Mouse (Mus musculus) gastrocnemius, postnatal 36 days (tissue): ENCODE measurements around the gene Ssh3. TPM values are rescaled to one million over a fixed set of nuclear protein-coding genes. Genes with fewer than 3 reads are reported as not detected.

Experiments used
- DNase-seq, 2 experiments: peaks; one replicate each; pipeline ENCODE4 v3.0.0; 2022
- intact Hi-C: fragments of 180-260 bp; cut with DNase I; formaldehyde crosslinking; loops from one replicate; pipeline ENCODE4 v1.15.1; 2025
- long read RNA-seq, 2 experiments: library from polyadenylated mRNA; stranded (forward); transcript quantifications; one replicate each; pipeline ENCODE4 v2.0.0; 2021
- total RNA-seq, 2 experiments: library from RNA; stranded (reverse); gene quantifications; 2 replicates each; pipeline ENCODE4 v1.2.3; 2021

Ssh3 gene
- total RNA-seq = 1 to 10 TPM; 2.4 to 3.0 TPM
- long read RNA-seq, experiment 1 = 0 reads
- long read RNA-seq, experiment 2, partial matches to known transcripts = 0 of 1 reads
- long read RNA-seq, experiment 2, other reads (novel, unspliced or antisense) = 1 of 1 reads

- peak; percentile 40 to 47 for DNase-seq
Observed at GRCm38 (mm10) chr19:4268566-4269361, at the start of gene Ssh3. Gene Ssh3, minus strand, starts transcription at chr19:4269180.

GRCm38 (mm10) chr19:4317181-4317580 lies 48.2 kb upstream of the Ssh3 start:
- intact Hi-C loops = no loop called here
- no peak for DNase-seq

More at GRCm38 (mm10) chr19:4268566-4269361, at the start of gene Ssh3:
- intact Hi-C loops = loop anchor here (10.0 kb wide), 1 partner anchor 146 kb away; no protein-coding TSS in a partner anchor

- intact Hi-C loops = no loop called here
- DNase-seq = no peak
Observed at GRCm38 (mm10) chr19:4315223-4315944, 46.4 kb upstream of the Ssh3 start.

- DNase-seq = peak in 1 of 2 experiments; percentile 32
- intact Hi-C loops = loop anchor here (5.0 kb wide), 1 partner anchor 102 kb away; no protein-coding TSS in a partner anchor
Observed at GRCm38 (mm10) chr19:4309776-4310185, 40.8 kb upstream of the Ssh3 start.

- no peak for DNase-seq
- intact Hi-C loops = loop anchor here (5.0 kb wide), 1 partner anchor 102 kb away; no protein-coding TSS in a partner anchor
Observed at GRCm38 (mm10) chr19:4309302-4309701, 40.3 kb upstream of the Ssh3 start.

GRCm38 (mm10) chr19:4306190-4306577 lies 37.2 kb upstream of the Ssh3 start, which contains the start of gene Grk2:
Gene Grk2, minus strand, starts transcription at chr19:4306222.
- intact Hi-C loops = loop anchor here (2.0 to 5.0 kb wide), 2 partner anchors 49 to 99 kb away; no protein-coding TSS in a partner anchor
- peak; percentile 73 to 77 for DNase-seq

GRCm38 (mm10) chr19:4305491-4306189 lies 36.7 kb upstream of the Ssh3 start:
- DNase-seq = peak in 1 of 2 experiments; percentile 50
- intact Hi-C loops = loop anchor here (2.0 to 5.0 kb wide), 2 partner anchors 49 to 98 kb away; no protein-coding TSS in a partner anchor

- no peak for DNase-seq
- intact Hi-C loops = loop anchor here (5.0 kb wide), 1 partner anchor 98 kb away; no protein-coding TSS in a partner anchor
Observed at GRCm38 (mm10) chr19:4304871-4305321, 35.9 kb upstream of the Ssh3 start.

- intact Hi-C loops = no loop called here
- DNase-seq = peak in 1 of 2 experiments; percentile 17
Observed at GRCm38 (mm10) chr19:4304251-4304821, 35.4 kb upstream of the Ssh3 start.

GRCm38 (mm10) chr19:4303640-4303995 lies 34.6 kb upstream of the Ssh3 start:
- no peak for DNase-seq
- intact Hi-C loops = loop anchor here (2.0 kb wide), 1 partner anchor 21 kb away; the partner anchor contains the start of gene Ankrd13d

GRCm38 (mm10) chr19:4302936-4303639 lies 34.1 kb upstream of the Ssh3 start:
- peak; percentile 45 to 64 for DNase-seq
- intact Hi-C loops = loop anchor here (2.0 kb wide), 1 partner anchor 20 kb away; the partner anchor contains the start of gene Ankrd13d

GRCm38 (mm10) chr19:4301735-4302651 lies 33.0 kb upstream of the Ssh3 start:
- intact Hi-C loops = loop anchor here (2.0 kb wide), 1 partner anchor 19 kb away; the partner anchor contains the start of gene Ankrd13d
- DNase-seq = peak in 1 of 2 experiments; percentile 17

- DNase-seq = no peak
- intact Hi-C loops = no loop called here
Observed at GRCm38 (mm10) chr19:4300852-4301734, 32.1 kb upstream of the Ssh3 start.

- intact Hi-C loops = no loop called here
- no peak for DNase-seq
Observed at GRCm38 (mm10) chr19:4300271-4300704, 31.3 kb upstream of the Ssh3 start.

- intact Hi-C loops = no loop called here
- no peak for DNase-seq
Observed at GRCm38 (mm10) chr19:4299574-4300270, 30.7 kb upstream of the Ssh3 start.

GRCm38 (mm10) chr19:4299126-4299525 lies 30.1 kb upstream of the Ssh3 start:
- intact Hi-C loops = no loop called here
- no peak for DNase-seq
